Mouse (Mus musculus): ENCODE data around the gene Ric8b.

DNA sequence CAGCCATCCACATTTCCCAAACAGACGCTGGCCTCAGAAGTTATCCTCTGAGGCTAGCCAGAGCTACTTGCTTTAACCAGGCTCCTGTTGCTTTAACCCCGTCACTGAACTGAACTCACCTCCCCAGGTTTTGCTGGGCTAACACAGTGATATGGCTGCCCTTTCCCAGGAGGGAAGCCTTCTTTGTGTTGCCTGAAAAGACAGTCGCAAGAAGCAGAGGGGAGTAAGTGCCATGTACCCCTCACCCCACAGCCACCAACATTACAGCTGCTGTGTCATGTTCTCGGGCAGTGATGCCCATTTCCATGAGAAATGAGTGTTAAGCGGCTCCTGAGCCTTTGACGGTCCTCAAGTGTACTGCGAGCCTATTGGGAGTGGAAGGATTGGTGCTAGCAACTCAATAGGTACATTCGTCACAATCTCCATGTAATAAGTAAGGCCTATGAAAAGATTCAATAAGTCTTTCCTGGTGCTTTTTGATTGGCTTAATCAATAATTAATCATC, 96.6 kb downstream of the Ric8b start:
- TF ChIP-seq CTCF (IDR thresholded peaks at IDR 0.05; ENCODE audit: borderline replicate concordance, insufficient read depth, low read length) (no peak), POLR2A (IDR thresholded peaks at IDR 0.05; ENCODE audit: low read depth, low read length) (no peak)
